Mouse (Mus musculus) gastrocnemius, adult 18-20 months (tissue): ENCODE data around the gene Olfml2b. TPM values are rescaled to one million over a fixed set of nuclear protein-coding genes. Genes with fewer than 3 reads are reported as not detected.

Experiments used
- DNase-seq: peaks from one replicate; pipeline ENCODE4 v3.0.0; 2021; ENCODE audit warnings: low spot score
- total RNA-seq, 2 experiments: library from RNA; stranded (reverse); gene quantifications; 2 replicates each; pipeline ENCODE4 v1.2.3; 2021

Gene Olfml2b
- total RNA-seq, 2 experiments from 2014 or later = 2.8 to 3.3 TPM

GRCm38 (mm10) chr1:170731865-170732595 lies 87.7 kb downstream of the Olfml2b start:
- no peak for DNase-seq

Other genes with a start within 250 kb of the Olfml2b start
- gene Nos1ap, start 54.7 kb upstream of the Olfml2b start, total RNA-seq = 1 to 10 TPM; 1.4 to 1.5 TPM
- 10 to 100 TPM; 17.0 to 17.7 TPM for gene Atf6, start 223.2 kb downstream of the Olfml2b start, total RNA-seq
- gene Gm26620, start 240.5 kb downstream of the Olfml2b start, total RNA-seq = under 1 TPM in 1 of 2 experiments, not detected in 1; 0.47 TPM
- gene Dusp12, start 241.0 kb downstream of the Olfml2b start, total RNA-seq = 1 to 10 TPM; 4.1 to 5.5 TPM